Mouse (Mus musculus) cerebellum, adult 11-12 months (tissue): ENCODE measurements around the gene Rmi2.
"Not testable (repeated sequence)": the region's sequence is repeated elsewhere in the genome, so short reads cannot be mapped to it uniquely, and the experiment has no call there.

Source experiments
- DNase-seq: peaks from one replicate; pipeline ENCODE4 v3.0.0; 2022

Rmi2 gene

GRCm38 (mm10) chr16:10827766-10828460 is 6.9 kb upstream of the Rmi2 start:
- DNase-seq: no peak

- DNase-seq: no peak
These were observed 6.4 kb upstream of the Rmi2 start for GRCm38 (mm10) chr16:10828461-10828805.

GRCm38 (mm10) chr16:10834542-10834910 is 333 bp upstream of the Rmi2 start:
- no peak for DNase-seq

- no peak for DNase-seq
These were observed 1.5 kb downstream of the Rmi2 start for GRCm38 (mm10) chr16:10836388-10836787.

- no peak for DNase-seq
These were observed 2.4 kb downstream of the Rmi2 start for GRCm38 (mm10) chr16:10837250-10837649.

- no peak for DNase-seq
These were observed 3.0 kb downstream of the Rmi2 start for GRCm38 (mm10) chr16:10837903-10838302.

- no peak for DNase-seq
These were observed 3.8 kb downstream of the Rmi2 start for GRCm38 (mm10) chr16:10838487-10839245.

- no peak for DNase-seq
These were observed 5.2 kb downstream of the Rmi2 start for GRCm38 (mm10) chr16:10840018-10840417.

- DNase-seq: no peak
These were observed 7.5 kb downstream of the Rmi2 start for GRCm38 (mm10) chr16:10842282-10842855.

- no peak for DNase-seq
These were observed 8.8 kb downstream of the Rmi2 start for GRCm38 (mm10) chr16:10843486-10844318.

- no peak for DNase-seq
These were observed 9.4 kb downstream of the Rmi2 start for GRCm38 (mm10) chr16:10844319-10844670.

GRCm38 (mm10) chr16:10845952-10846351 is 11.1 kb downstream of the Rmi2 start:
- no peak for DNase-seq

- DNase-seq: peak; percentile 65
These were observed 11.6 kb downstream of the Rmi2 start for GRCm38 (mm10) chr16:10846503-10846902.

GRCm38 (mm10) chr16:10849965-10850861 is 15.4 kb downstream of the Rmi2 start:
- peak; percentile 89 for DNase-seq

- DNase-seq: no peak
These were observed 16.0 kb downstream of the Rmi2 start for GRCm38 (mm10) chr16:10850905-10851304.

GRCm38 (mm10) chr16:10852216-10852615 is 17.4 kb downstream of the Rmi2 start:
- not testable (repeated sequence) for DNase-seq

- DNase-seq: no peak
These were observed 24.9 kb downstream of the Rmi2 start for GRCm38 (mm10) chr16:10859726-10860245.

GRCm38 (mm10) chr16:10861408-10861807 is 26.5 kb downstream of the Rmi2 start:
- no peak for DNase-seq

- peak; percentile 86 for DNase-seq
These were observed 30.2 kb downstream of the Rmi2 start for GRCm38 (mm10) chr16:10864833-10865591.

GRCm38 (mm10) chr16:10865592-10865987 is 30.7 kb downstream of the Rmi2 start:
- no peak for DNase-seq

GRCm38 (mm10) chr16:10866841-10867240 is 32.0 kb downstream of the Rmi2 start:
- no peak for DNase-seq
